Mouse (Mus musculus): ENCODE results near the gene Gm42906.

Gene Gm42906

DNA sequence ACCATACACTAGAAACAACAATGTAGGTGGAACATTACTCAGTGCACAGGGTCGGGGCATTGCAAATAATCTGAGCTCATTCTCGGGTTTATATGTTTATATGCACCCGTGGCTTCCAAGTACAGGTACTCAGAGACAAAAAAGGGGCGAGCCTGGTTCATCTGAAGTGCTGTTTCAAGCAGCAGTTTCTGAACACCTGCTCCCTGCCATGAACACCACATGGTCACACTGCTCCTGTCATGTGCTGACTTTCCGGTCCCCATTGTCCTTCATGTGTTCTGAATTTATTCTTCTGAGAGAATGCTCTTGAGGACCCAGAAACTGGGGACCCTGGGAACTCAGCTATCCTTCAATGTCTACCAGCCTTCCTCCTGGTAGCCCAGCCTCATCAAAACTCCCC lies 282.2 kb downstream of the Gm42906 start:
- no peak for DNase-seq (ENCODE audit: low spot score)

- DNase-seq (ENCODE audit: low spot score): no peak
Observed at GRCm38 (mm10) chr5:151143955-151144354, 284.0 kb downstream of the Gm42906 start.

DNA sequence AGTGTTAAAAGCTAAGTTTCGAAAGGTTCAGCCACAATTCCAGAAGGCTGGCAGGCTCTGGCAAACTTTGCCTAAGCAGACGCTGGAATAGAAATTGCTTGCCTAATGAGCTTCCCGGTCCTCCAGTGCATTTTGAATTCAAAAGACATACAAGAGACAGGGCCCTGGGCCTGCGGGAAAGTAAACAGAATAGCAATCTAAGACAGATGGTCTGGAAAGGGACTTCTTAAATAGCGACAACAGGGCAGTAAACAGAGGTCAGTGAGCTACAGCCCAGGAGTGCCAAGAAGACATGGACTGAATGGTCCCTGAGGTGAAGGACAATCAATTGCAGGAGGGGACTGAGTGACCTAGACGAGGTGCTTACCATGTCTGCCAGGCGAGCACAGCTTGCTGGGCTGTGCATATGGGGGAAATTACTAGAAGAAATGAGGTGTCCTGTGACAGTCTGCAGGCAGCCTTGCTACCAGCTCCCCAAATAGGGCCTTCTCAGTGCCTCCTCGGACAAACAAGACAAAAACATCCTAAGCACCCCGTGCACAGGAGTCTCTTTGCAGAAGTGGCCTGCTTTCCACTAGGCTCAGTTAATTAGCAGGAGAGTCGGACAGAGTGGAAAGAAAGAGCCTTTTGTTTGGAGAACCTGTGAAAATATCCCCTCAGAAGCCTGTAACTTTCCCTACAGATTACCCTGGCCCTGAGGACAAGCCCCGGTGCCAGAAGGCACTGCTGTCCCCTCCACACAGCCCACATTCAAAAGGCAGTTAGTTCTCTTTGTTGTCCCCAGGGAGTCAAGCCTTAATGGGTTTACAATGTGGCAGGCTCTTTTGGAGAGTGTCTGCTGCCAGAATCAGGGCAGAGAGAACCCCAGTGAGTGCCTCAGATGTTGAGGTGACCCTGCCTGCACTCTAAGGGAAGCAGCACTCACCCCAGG lies 285.0 kb downstream of the Gm42906 start:
- DNase-seq (ENCODE audit: low spot score): no peak

- no peak for DNase-seq (ENCODE audit: low spot score)
Observed at GRCm38 (mm10) chr5:151142241-151142640, 285.7 kb downstream of the Gm42906 start.

DNA sequence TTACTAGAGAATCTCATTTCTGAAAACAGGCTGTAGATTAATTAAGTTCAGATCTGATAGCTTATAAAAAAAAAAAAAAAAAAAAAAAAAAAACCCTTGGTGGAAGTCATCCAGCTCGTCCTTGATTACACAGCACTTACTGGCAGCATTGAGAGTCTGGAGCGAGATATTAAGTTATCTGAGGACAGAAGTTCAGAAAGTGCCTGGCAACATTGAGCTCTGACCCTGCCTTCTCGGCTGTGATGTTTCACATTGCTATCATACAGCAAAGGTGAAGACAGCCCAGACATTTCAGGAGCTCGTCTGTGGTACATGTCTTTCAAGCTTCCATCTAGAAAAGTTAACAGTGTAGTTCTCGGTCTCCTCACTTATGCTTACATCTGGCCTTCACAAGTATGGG lies 290.1 kb downstream of the Gm42906 start:
- no peak for DNase-seq (ENCODE audit: low spot score)

- DNase-seq (ENCODE audit: low spot score): no peak
Observed at GRCm38 (mm10) chr5:151137311-151137710, 290.7 kb downstream of the Gm42906 start.

DNA sequence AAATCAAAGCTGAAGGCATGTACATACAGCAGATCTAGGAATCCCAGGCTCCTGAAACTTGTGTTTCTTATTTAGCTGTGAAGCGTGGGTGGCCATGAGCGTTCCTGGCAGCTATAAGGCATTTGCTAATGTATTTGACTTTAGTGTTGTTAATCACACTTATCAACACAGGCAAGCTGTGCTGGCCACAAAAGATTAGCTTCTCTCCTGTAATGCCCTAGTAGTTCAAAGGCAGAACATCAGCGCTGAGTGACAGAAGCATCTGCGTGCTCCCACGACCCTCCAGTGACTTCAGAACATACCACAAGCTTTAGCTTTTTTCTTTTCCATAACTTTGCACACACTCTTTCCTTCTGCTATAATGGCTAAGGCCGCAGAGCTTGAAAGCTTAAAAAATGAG lies 292.0 kb downstream of the Gm42906 start:
- DNase-seq (ENCODE audit: low spot score): no peak

- no peak for DNase-seq (ENCODE audit: low spot score)
Observed at GRCm38 (mm10) chr5:151135078-151135826, 292.7 kb downstream of the Gm42906 start.

- no peak for DNase-seq (ENCODE audit: low spot score)
Observed at GRCm38 (mm10) chr5:151134202-151134601, 293.8 kb downstream of the Gm42906 start.

GRCm38 (mm10) chr5:151133744-151134143 lies 294.2 kb downstream of the Gm42906 start:
- DNase-seq (ENCODE audit: low spot score): no peak

DNA sequence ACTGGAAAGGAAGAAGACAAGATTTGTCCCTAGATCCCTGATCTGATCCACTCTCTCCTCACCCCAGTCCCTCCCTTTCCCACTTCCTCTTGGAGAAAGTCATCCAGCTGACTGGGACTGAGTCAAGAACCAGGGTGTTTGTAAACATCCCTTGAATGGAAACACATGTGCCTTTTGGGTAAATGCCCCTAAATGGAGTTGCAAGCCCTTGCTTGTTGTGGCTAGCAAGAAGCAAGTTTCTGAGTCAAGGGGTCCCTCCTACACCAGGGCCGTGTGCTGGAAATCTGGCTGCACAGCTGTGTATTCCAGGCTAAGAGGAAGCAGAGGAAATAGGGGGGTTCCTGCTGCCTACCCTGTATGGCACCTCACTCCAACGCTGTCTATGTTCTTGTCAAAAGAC lies 298.2 kb downstream of the Gm42906 start:
- DNase-seq (ENCODE audit: low spot score): no peak

- no peak for DNase-seq (ENCODE audit: low spot score)
Observed at GRCm38 (mm10) chr5:151127298-151127717, 300.7 kb downstream of the Gm42906 start.

DNA sequence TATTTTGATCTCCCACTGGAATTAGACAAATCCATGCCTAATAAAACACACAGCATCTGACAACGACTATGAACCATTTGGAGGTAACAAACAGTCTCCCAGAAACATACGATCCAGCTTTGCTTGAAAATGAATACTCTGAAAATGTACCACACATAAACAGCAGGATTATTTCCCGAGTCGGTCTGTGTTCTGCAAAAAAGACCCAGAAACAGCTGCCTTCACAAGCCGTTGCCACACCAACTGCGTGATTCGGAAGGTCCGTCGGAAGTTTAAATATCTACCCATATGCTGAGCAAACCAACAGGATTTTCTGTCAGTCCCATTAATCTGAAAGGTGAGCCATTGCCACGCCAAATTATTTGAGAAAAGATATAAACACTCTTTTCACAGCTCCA lies 301.4 kb downstream of the Gm42906 start:
- DNase-seq (ENCODE audit: low spot score): no peak

DNA sequence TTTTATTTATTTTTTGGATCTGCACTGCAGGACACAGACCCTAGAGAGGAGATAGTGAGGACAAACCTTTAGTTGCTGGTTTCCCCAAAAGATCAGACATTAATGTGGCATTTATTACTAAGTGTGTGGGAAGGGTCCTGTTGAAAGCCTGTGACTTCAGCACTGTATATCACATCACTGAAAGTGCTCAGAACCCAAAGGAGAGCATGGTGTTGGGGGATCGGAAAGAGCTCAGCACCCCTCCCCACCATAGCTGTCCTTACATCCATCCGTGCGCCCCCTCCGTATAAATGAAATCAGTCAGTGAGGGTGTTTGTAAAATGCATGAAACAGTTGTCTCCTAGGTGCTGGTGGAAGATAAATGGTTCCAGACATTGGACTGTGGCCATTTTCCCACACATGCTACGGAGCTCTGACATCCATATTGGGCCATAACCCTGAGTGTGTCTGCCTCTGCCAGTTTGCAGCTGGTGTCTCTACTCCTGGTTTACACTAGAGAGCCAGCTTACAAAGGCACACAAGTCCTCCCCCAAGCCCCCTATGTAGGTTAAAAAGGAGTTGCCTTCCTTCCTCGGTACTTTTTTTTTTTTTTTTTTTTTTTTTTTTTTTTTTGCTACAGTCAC lies 301.9 kb downstream of the Gm42906 start:
- DNase-seq (ENCODE audit: low spot score): no peak

GRCm38 (mm10) chr5:151117846-151118245 lies 310.1 kb downstream of the Gm42906 start:
- no peak for DNase-seq (ENCODE audit: low spot score)

- DNase-seq (ENCODE audit: low spot score): no peak
Observed at GRCm38 (mm10) chr5:151116192-151116887, 311.6 kb downstream of the Gm42906 start.

- no peak for DNase-seq (ENCODE audit: low spot score)
Observed at GRCm38 (mm10) chr5:151112743-151113142, 315.2 kb downstream of the Gm42906 start.

- no peak for DNase-seq (ENCODE audit: low spot score)
Observed at GRCm38 (mm10) chr5:151111080-151111871, 316.7 kb downstream of the Gm42906 start.

DNA sequence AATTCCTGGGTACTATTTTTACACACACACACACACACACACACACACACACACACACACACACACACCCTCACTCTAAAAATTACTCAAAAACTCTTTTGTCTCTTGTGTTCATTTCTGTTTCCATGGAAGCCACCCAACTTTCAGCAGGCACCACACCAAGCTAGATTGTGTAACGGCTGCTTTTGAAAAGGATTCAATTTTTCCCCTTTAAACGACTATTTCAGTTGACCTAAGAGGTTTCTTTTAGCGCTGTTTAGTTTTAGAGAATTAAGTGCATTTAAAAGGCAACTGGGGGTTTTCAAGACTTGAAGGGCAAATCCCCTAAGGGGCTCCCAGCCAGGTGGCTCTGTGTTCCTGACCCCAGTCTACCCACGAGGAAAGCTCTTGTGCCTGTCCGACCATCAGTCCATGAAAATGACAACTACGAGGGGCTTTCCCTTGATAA lies 317.5 kb downstream of the Gm42906 start:
- DNase-seq (ENCODE audit: low spot score): peak; percentile 57

GRCm38 (mm10) chr5:151109822-151110221 lies 318.1 kb downstream of the Gm42906 start:
- no peak for DNase-seq (ENCODE audit: low spot score)

GRCm38 (mm10) chr5:151108955-151109354 lies 319.0 kb downstream of the Gm42906 start:
- no peak for DNase-seq (ENCODE audit: low spot score)
